Mouse (Mus musculus) midbrain, embryonic 14.5 days (tissue): ENCODE results near the gene Ddx27. TPM values are rescaled to one million over a fixed set of nuclear protein-coding genes. Genes with fewer than 3 reads are reported as not detected.
"Not testable (repeated sequence)": the region's sequence is repeated elsewhere in the genome, so short reads cannot be mapped to it uniquely, and the experiment has no call there.

Experiments used
- ATAC-seq: fragments of 200-750 bp; cut with Nextera tagmentation; 2 replicates; pipeline ENCODE4 v1.8.0; 2017; ENCODE audit warnings: moderate number of reproducible peaks, moderate library complexity; ENCODE audit not compliant: low FRiP score, low TSS enrichment
- DNase-seq: peaks from one replicate; pipeline ENCODE4 v3.0.0-alpha.2; 2015
- H3K27ac ChIP-seq: fragments of 300-500 bp; sonication (generic); replicated peaks from 2 replicates; pipeline ENCODE4 v1.5.1; 2014; ENCODE audit warnings: mild to moderate bottlenecking, low read depth, low read length, moderate library complexity
- H3K27me3 ChIP-seq: fragments of 300-500 bp; sonication (generic); 2 replicates; pipeline ENCODE4 v1.6.1; 2014; ENCODE audit warnings: low read length, control low read depth, mixed read lengths; ENCODE audit not compliant: control insufficient read depth, insufficient read depth
- H3K36me3 ChIP-seq: fragments of 300-500 bp; sonication (generic); 2 replicates; pipeline ENCODE4 v1.6.1; 2014; ENCODE audit warnings: low read length, control low read depth; ENCODE audit not compliant: control insufficient read depth, insufficient read depth
- H3K4me1 ChIP-seq: fragments of 300-500 bp; sonication (generic); 2 replicates; pipeline ENCODE4 v1.6.1; 2014; ENCODE audit warnings: mild to moderate bottlenecking, antibody characterized with exemption, low read length, control low read depth; ENCODE audit not compliant: control insufficient read depth, insufficient read depth
- H3K4me2 ChIP-seq: fragments of 300-500 bp; sonication (generic); 2 replicates; pipeline ENCODE4 v1.6.1; 2014; ENCODE audit warnings: mild to moderate bottlenecking, low read length, moderate library complexity
- H3K4me3 ChIP-seq: fragments of 300-500 bp; sonication (generic); replicated peaks from 2 replicates; pipeline ENCODE4 v1.5.1; 2014; ENCODE audit warnings: low read depth, low read length
- H3K9ac ChIP-seq: fragments of 300-500 bp; sonication (generic); replicated peaks from 2 replicates; pipeline ENCODE4 v1.6.1; 2014; ENCODE audit warnings: mild to moderate bottlenecking, low read length, moderate library complexity
- H3K9me3 ChIP-seq: fragments of 300-500 bp; sonication (generic); 2 replicates; pipeline ENCODE4 v1.6.1; 2016; ENCODE audit warnings: low read length, control low read depth, mixed read lengths; ENCODE audit not compliant: control insufficient read depth
- WGBS: fragments of 180-500 bp; shearing (Covaris S2); extraction: QIAGEN DNeasy Blood & Tissue Kit; methylation state at CpG from one replicate; pipeline ENCODE4 v1.1.7; 2014; 5-methylcytosine and 5-hydroxymethylcytosine counted together
- polyA plus RNA-seq: library from polyadenylated mRNA; unstranded; fragments of >200 nt; fragmentation: Nextera tagmentation; extraction: Ambion mirVana; gene quantifications from 2 replicates; pipeline ENCODE4 v1.2.1, GENCODE M21; 2014

Gene Ddx27
- polyA plus RNA-seq, 1 experiment from 2014 or later: 31.0 TPM

DNA sequence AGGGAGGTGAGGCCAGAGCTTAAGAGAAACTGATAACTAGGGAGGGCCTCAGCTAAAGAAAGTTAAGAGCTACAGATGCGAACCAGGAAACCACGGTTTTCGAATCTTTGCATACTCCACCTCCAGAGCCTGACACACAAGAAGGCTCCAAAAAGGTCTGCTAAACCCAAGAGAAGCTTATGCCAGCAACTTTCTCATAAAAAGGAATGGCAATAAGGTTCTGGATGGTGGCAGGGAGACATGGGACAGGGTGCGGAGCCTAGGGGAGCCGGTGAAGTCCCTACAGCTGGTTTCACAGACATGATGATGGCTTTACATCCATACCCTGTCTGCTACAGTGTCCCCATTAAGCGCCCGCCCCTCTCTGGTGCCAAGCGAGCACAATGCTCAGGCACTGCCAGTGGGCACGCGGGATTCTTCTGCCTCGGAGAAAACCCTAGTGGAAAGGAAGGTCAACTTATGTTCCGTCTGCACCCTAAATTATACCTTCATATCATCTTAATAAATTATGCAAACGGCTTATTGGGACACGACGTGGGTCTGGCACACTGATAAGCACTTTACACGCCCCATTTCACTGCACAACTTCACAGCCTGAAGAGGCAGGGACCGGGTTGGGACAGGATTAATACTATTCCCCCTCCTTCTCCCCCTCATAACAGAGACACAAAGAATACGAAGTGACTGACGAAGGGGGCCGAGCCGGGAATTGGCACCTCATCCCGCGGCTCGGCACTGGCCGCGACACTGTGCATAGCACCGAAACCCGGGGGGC, 19.8 kb upstream of the Ddx27 start:
- Histone ChIP-seq H3K4me3 (peak overlapping the region; percentile 99), H3K9ac (peak overlapping the region; percentile 93), H3K36me3 (no peaks in the 10 kb centered on the region), H3K27ac (peak overlapping the region; percentile 96), H3K4me1 (peaks cover 31% of the 10 kb centered on the region), H3K9me3 (no peaks in the 10 kb centered on the region), H3K27me3 (no peaks in the 10 kb centered on the region), H3K4me2 (peak overlapping the region; percentile 93)
- DNase-seq: peak; percentile 59
- WGBS: 5% methylated on average over 28 of the region's 28 CpGs
- ATAC-seq: 0 out of 2 replicates have a peak, but pooled peaks have one; percentile 11

DNA sequence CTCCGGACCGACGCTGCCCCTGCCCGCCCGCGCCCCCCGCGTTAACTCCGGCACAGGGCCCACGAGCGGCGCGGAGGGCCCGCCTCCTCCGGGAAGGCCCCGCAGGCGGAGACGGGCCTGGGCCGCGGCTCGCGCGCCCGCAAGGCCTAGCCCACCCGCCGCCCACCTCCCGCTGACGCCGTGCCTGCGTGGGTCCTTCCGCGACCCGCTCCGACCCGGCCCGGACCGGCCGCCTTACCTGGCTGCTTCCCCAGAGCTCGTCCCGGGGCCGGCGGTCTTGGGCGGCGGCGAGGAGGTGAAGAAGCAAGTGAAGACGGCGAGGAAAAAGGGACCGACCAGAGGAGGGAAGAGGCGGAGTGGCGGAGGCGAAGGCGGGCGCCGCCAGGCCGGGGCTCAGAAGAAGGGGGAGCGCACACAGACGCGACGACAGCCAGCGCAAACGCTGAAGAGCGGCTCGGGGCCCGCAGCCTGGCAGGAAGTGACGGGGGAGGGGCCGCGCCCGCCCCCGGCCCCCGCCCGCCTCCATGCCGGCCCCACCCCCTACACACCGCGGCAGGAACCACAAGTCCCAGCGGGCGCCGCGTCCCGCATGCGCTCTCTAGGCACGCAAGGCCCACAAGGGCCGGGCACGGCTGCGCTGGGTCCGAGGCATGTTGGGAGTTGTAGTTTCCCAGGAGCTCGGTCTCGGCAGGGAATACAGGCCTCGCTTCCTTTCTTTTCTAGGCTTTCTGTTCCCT, 19.0 kb upstream of the Ddx27 start, which contains the start of gene Stau1:
TSS of gene Stau1 (minus strand) at position 504 of the 737 bp plus-strand sequence.
- Histone ChIP-seq H3K27ac (peak within 1 kb of the TSS; percentile 96), H3K4me1 (peaks cover 31% of the 10 kb centered on the region)
- WGBS: 0% methylated on average over 69 of the region's 88 CpGs

DNA sequence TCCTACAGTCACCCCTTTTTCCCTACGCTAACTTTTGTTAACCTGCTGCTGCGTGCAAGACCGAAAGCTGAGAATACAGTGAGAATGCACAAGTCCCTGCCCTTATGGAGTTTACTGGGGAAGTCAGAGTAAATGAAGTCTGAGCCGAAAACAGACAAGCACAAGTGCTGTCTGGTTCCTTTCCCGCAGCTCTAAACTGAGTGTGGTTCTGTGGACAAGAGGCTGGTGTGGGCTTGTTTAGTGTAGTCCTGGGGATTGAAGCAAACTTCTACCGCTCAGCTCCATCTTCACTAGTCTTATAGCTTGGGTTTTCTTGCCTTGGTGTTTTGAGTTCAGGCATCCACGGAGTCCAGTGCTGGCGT, 18.5 kb upstream of the Ddx27 start:
- 43% methylated on average over 8 of the region's 8 CpGs for WGBS
- peak overlapping the region; percentile 96 for H3K27ac ChIP-seq
- H3K27me3 ChIP-seq: no peaks in the 10 kb centered on the region
- ATAC-seq (peak; percentile 41), DNase-seq (no peak)
- peak overlapping the region; percentile 99 for H3K4me3 ChIP-seq
- H3K36me3 ChIP-seq: no peaks in the 10 kb centered on the region
- peak overlapping the region; percentile 54; the same call in 1 of the 2 replicates for H3K9ac ChIP-seq
- H3K9me3 ChIP-seq: no peaks in the 10 kb centered on the region
- peaks cover 31% of the 10 kb centered on the region for H3K4me1 ChIP-seq
- peak overlapping the region; percentile 61 for H3K4me2 ChIP-seq

More for the DNA sequence above, 19.0 kb upstream of the Ddx27 start, which contains the start of gene Stau1:
- ATAC-seq (peak; percentile 99), DNase-seq (peak; percentile 100)
- Histone ChIP-seq H3K4me2 (peak within 1 kb of the TSS; percentile 93), H3K27me3 (no peaks in the 10 kb centered on the region), H3K4me3 (peak within 1 kb of the TSS; percentile 99), H3K36me3 (no peaks in the 10 kb centered on the region), H3K9me3 (no peaks in the 10 kb centered on the region), H3K9ac (peak within 1 kb of the TSS; percentile 93)

DNA sequence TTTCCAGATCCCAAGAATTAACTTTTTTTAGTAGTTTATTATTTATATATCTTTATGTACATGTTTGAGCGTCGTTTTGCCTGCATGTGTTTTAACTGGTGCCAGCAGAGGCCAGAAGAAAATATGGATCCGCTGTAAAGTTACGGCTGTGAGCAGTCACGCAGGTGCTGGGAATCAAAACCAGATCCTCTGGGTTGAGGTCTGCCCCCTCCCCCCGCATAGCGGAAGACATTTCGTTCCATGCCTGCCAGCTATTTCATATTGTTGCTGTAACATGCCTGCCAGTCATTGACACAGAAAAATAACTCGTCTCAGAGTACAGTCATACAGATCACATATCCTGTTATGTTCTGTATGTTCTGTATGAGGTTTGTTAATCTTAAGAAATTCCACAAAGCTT, 13.5 kb upstream of the Ddx27 start:
- Histone ChIP-seq H3K9me3 (no peaks in the 10 kb centered on the region), H3K4me2 (no peak overlapping the region), H3K4me3 (no peak overlapping the region), H3K27ac (no peak overlapping the region), H3K4me1 (peaks cover 3% of the 10 kb centered on the region), H3K27me3 (no peaks in the 10 kb centered on the region), H3K9ac (no peak overlapping the region), H3K36me3 (no peaks in the 10 kb centered on the region)
- 85% methylated on average over 9 of the region's 9 CpGs for WGBS
- DNase-seq (no peak), ATAC-seq (no peak)

DNA sequence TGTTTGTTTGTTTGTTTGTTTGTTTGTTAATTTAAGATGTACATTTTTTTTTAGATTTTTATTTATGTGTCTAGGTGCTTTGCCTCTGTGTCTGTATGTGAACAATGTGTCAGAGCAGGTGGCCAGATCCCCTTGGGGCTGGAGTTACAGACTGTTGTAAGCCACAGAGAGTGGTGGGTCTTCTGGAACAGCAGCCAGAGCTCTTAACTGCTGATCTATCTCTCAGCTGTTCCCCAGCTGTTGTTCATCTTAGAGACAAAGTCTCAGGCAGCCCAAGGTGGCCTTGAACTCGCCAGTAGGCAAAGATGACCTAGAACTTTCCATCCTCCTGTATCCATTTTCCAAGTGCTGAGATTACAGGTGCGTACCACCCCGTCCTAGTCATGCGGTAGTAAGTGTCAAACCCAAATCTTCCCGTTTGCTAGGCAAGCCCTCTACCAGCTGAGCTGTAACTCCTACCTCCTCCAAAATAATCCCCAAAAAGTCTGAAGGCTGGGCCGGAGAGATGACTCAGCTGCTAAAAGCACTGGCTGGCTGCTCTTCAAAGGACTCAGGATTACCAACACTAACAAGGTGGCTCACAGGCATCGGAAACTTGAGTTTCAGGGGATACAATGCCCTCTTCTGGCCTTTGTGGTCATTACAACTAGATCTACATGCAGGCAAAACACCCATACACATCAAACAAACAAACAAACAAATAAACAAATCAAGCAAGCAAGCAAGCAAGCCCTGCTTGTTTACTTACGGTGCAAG, 10.7 kb upstream of the Ddx27 start:
- no peak overlapping the region for H3K27ac ChIP-seq
- no peak overlapping the region for H3K4me3 ChIP-seq
- no peak for ATAC-seq
- H3K9ac ChIP-seq: no peak overlapping the region
- H3K27me3 ChIP-seq: no peaks in the 10 kb centered on the region
- H3K4me1 ChIP-seq: no peaks in the 10 kb centered on the region
- H3K4me2 ChIP-seq: no peak overlapping the region
- WGBS: 45% methylated on average over 8 of the region's 8 CpGs
- no peaks in the 10 kb centered on the region for H3K36me3 ChIP-seq
- peak; percentile 89 for DNase-seq
- no peaks in the 10 kb centered on the region for H3K9me3 ChIP-seq

DNA sequence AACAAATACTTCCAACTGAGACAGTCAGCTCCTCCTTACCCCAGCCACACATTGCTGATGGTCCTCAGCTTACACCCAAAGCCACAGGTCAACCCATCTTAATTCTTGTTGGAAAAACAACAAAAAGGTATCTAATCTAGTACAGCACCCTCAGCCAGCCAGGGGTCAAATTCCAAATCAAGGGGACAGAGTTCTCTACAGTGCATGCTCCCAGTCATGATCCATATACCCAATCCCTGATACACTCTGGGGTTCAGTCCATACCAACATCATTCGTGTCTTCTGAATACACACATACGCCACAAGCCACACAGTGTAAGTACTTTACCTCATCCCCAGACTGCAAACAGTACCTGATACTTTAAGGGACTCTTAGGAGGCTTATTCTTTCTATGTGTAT, 8.6 kb upstream of the Ddx27 start:
- no peak overlapping the region for H3K4me3 ChIP-seq
- H3K4me1 ChIP-seq: no peaks in the 10 kb centered on the region
- DNase-seq (no peak), ATAC-seq (no peak)
- no peak overlapping the region for H3K4me2 ChIP-seq
- no peak overlapping the region for H3K9ac ChIP-seq
- H3K27ac ChIP-seq: no peak overlapping the region
- no peaks in the 10 kb centered on the region for H3K9me3 ChIP-seq
- no peaks in the 10 kb centered on the region for H3K27me3 ChIP-seq
- H3K36me3 ChIP-seq: no peaks in the 10 kb centered on the region
- WGBS: 95% methylated on average over 2 of the region's 2 CpGs

DNA sequence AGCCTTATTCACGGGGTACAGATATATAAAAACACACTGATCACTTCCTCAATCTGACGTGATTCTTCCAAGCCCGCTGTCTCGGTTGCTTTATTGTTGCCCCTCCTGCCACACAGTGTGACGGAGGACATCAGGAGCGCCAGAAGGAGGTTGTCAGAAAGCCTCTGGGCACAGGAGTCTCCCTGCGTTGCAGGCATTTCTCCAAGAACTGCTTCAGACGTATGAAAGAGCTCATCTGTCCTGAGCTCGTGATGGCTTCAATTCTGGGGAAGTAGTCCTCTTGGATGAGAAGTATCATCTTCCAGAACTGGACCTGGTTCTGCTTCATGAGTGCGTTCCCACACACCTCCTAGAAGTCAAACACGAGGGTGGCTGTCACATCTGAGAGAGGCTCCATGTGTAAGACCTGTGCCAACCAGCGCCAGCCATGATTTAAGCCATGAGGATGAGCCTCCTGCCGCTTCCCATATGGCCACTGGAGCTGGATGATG, 7.9 kb upstream of the Ddx27 start:
- ATAC-seq (no peak), DNase-seq (no peak)
- H3K36me3 ChIP-seq: no peaks in the 10 kb centered on the region
- no peak overlapping the region for H3K27ac ChIP-seq
- no peaks in the 10 kb centered on the region for H3K27me3 ChIP-seq
- H3K9me3 ChIP-seq: no peaks in the 10 kb centered on the region
- no peak overlapping the region for H3K9ac ChIP-seq
- H3K4me3 ChIP-seq: no peak overlapping the region
- no peak overlapping the region for H3K4me2 ChIP-seq
- no peaks in the 10 kb centered on the region for H3K4me1 ChIP-seq
- 71% methylated on average over 13 of the region's 13 CpGs for WGBS

DNA sequence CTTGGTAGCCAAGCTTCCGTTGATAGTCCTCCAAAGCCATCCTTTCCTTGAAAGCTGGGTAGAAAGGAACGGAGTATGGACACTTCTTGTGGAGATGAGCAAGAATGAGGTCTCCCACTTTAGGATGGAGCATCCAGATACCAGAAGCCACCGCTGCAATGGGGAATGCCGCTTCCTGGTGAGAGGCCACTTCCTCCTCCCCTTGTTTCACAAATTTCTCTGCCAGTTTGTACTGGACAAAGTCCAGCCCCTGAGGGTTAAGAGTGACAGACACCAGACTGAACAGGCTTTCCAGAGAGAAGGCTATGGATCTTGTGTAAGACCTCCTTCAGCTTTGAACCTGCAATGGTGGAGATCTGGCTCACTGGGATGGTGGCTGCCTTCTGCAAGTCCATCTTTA, 7.4 kb upstream of the Ddx27 start:
- H3K9me3 ChIP-seq, H3K4me2 ChIP-seq, H3K36me3 ChIP-seq, ATAC-seq, H3K4me3 ChIP-seq, H3K9ac ChIP-seq, H3K27me3 ChIP-seq, H3K4me1 ChIP-seq, DNase-seq, H3K27ac ChIP-seq: not testable (repeated sequence)
- WGBS: 95% methylated on average over 4 of the region's 4 CpGs
